Mouse (Mus musculus): ENCODE measurements around the gene Hoxb3.

Hoxb3 gene

GRCm38 (mm10) chr11:96338957-96339855, 16.1 kb downstream of the Hoxb3 start:
- no peak for DNase-seq (ENCODE audit: low read depth, low spot score)

DNA sequence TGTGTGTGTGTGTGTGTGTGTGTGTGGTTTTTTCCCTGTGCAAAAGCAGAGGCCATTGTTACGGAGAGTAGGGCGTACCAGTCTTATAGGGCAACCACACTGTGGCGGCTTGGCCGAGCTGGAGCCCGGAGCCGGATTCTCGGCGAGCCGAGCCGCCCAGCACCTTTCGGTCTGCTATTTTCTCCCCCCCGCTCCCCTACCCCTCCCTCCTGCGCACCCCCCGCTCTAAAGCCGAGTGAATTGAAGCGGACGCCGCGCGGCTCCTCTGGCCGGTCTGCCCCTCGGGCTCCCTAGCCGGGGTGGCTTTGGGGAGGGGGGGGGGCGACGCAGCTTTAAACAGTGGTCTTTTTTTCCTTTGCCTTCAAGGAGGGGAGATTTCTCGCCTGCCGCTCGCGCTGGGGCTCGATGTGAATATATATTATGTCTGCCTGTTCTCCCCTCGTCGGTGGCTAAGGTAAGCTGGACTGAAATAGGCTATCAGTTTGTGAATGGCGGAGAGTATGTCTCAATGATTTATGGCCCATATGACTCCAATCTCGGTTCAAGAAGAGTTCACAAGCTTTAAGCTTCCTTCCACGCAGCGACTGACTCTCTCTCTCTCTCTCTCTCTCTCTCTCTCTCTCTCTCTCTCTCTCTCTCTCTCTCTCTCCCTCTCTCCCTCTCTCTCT, 17.7 kb downstream of the Hoxb3 start:
- no peak for DNase-seq (ENCODE audit: low read depth, low spot score)

GRCm38 (mm10) chr11:96341701-96342575, 18.8 kb downstream of the Hoxb3 start:
- DNase-seq (ENCODE audit: low read depth, low spot score), result no peak

GRCm38 (mm10) chr11:96342576-96342930, 19.4 kb downstream of the Hoxb3 start:
- no peak for DNase-seq (ENCODE audit: low read depth, low spot score)

GRCm38 (mm10) chr11:96343206-96343745, 20.1 kb downstream of the Hoxb3 start:
- DNase-seq (ENCODE audit: low read depth, low spot score), result no peak

DNA sequence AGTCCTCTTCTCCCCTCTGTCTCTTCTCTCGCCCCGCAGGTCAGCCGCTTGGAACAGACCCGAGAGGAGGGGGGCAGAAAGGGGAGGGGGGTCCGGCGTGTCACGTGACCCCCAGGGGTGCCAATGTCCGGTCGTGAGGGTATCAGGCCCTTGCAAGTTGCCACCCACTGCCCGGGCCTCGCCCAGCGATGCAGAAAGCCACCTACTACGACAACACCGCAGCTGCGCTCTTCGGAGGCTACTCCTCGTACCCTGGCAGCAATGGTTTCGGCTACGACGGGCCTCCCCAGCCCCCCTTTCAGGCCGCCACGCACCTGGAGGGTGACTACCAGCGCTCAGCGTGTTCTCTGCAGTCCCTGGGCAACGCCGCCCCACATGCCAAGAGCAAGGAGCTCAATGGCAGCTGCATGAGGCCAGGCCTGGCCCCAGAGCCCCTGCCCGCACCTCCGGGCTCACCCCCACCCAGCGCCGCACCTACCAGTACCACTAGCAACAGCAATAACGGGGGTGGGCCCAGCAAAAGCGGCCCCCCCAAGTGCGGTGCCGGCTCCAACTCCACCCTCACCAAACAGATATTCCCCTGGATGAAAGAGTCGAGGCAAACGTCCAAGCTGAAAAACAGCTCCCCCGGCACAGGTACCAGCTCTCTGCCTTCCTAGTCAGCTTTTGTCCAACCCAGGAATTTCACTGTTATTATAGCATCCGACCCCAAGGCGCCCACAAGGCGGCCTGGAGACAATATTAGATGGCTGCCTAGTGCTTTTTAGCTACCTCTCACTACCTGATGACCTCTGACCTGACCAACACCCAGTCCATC, 21.1 kb downstream of the Hoxb3 start:
- DNase-seq (ENCODE audit: low read depth, low spot score), result no peak

GRCm38 (mm10) chr11:96344878-96345159, 21.7 kb downstream of the Hoxb3 start:
- no peak for DNase-seq (ENCODE audit: low read depth, low spot score)

GRCm38 (mm10) chr11:96345220-96345892, 22.2 kb downstream of the Hoxb3 start:
- DNase-seq (ENCODE audit: low read depth, low spot score), result no peak

GRCm38 (mm10) chr11:96345893-96346806, 23.0 kb downstream of the Hoxb3 start:
- DNase-seq (ENCODE audit: low read depth, low spot score), result no peak

- DNase-seq (ENCODE audit: low read depth, low spot score), result no peak
Measured at GRCm38 (mm10) chr11:96346916-96347520, 23.9 kb downstream of the Hoxb3 start.

DNA sequence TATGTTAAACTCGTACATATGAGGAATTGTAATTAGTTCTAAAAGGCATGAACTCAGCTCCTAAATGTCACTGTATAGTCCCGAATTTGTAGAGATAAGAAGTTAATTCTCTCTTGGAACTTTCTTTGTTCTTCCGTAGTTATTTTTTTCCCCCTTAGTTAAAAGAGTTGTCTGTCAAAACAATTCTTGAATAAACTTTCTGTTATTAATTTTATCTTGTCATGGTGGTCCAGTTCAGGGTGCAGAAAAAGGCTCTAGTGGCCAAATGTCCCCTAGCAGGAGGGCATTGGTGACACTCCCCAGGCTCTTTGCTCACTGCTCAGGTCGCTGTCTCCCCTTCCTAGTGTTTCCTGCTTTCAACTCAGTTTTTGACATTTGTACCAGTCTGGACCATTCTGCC, 24.6 kb downstream of the Hoxb3 start:
- no peak for DNase-seq (ENCODE audit: low read depth, low spot score)

GRCm38 (mm10) chr11:96348141-96348928, 25.2 kb downstream of the Hoxb3 start:
- DNase-seq (ENCODE audit: low read depth, low spot score), result no peak

- DNase-seq (ENCODE audit: low read depth, low spot score), result no peak
Measured at GRCm38 (mm10) chr11:96348988-96349387, 25.9 kb downstream of the Hoxb3 start.

GRCm38 (mm10) chr11:96349491-96350340, 26.6 kb downstream of the Hoxb3 start:
- no peak for DNase-seq (ENCODE audit: low read depth, low spot score)

- DNase-seq (ENCODE audit: low read depth, low spot score), result no peak
Measured at GRCm38 (mm10) chr11:96350341-96350624, 27.2 kb downstream of the Hoxb3 start, which contains the start of gene Hoxb2. Gene Hoxb2 (plus strand): TSS chr11:96350525.

- DNase-seq (ENCODE audit: low read depth, low spot score), result no peak
Measured at GRCm38 (mm10) chr11:96350791-96351190, 27.7 kb downstream of the Hoxb3 start.

DNA sequence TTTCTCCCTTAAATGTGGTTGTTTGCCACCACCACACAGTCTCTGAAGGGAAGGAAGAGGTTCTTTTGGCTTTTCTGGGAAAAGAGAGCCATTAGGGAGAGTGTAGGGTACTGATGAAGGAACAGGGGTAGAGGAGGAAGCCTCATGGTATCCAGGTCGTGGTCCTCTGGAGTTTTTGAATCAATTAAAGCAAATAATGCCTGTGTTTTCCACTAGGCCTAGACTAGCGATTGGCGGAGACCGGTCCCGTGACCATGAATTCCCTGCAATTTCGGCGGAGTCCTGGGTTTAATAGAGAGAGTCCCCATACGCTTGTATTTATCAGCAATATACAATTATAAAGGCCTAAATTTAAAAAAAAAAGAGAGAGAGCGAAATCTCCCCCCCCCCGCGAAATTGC, 28.2 kb downstream of the Hoxb3 start:
- no peak for DNase-seq (ENCODE audit: low read depth, low spot score)

All from embryo, embryonic 11.5 days (tissue).